Mouse (Mus musculus): ENCODE results near the gene Ttc39a. TPM values are rescaled to one million over a fixed set of nuclear protein-coding genes. Genes with fewer than 3 reads are reported as not detected.
A peak's percentile ranks its signal among the peaks of the same experiment; 100 is the strongest.

Ttc39a gene
- polyA plus RNA-seq, 1 experiment from 2014 or later: 0.90 TPM

- Histone ChIP-seq H3K4me3 (replicated peaks) (no peak overlapping the region), H3K4me2 (replicated peaks) (no peak overlapping the region), H3K9ac (replicated peaks) (no peak overlapping the region), H3K27me3 (no peaks in the 10 kb centered on the region), H3K4me1 (replicated peaks) (no peaks in the 10 kb centered on the region), H3K27ac (no peak overlapping the region), H3K9me3 (no peaks in the 10 kb centered on the region), H3K36me3 (no peaks in the 10 kb centered on the region)
- ATAC-seq: no peak
- WGBS: 81% methylated on average over 6 of the region's 6 CpGs
Observed at GRCm38 (mm10) chr4:109422436-109422835, 16.0 kb downstream of the Ttc39a start.

DNA sequence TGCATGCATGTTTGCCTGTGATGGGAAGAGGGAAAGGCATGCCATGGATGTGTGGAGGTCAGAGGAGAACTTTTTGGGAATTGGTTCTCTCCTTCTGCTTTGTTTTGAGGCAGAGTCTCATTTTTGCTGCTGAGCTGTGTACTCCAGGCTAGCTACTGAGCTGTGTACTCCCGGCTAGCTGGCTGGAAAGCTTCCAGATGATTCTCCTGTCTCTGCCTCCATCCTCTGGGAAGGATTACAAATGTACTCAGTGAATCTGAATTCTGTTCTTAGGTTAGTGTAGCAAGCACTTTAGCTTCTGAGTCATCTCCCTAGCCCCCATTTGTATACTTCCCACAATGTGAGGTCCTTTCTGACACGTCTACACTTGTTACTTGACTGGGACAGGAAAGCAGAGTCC, 17.0 kb downstream of the Ttc39a start:
- Histone ChIP-seq H3K9me3 (no peaks in the 10 kb centered on the region), H3K27me3 (no peaks in the 10 kb centered on the region), H3K9ac (replicated peaks) (no peak overlapping the region), H3K4me2 (replicated peaks) (no peak overlapping the region), H3K4me1 (replicated peaks) (no peaks in the 10 kb centered on the region), H3K4me3 (replicated peaks) (no peak overlapping the region), H3K36me3 (no peaks in the 10 kb centered on the region), H3K27ac (no peak overlapping the region)
- 79% methylated on average over 2 of the region's 2 CpGs for WGBS
- ATAC-seq: no peak

GRCm38 (mm10) chr4:109427058-109427457, 20.6 kb downstream of the Ttc39a start:
- H3K4me1 ChIP-seq (replicated peaks): peaks cover 3% of the 10 kb centered on the region; the same call in 1 of the 2 replicates
- no peak overlapping the region for H3K9ac ChIP-seq (replicated peaks)
- H3K36me3 ChIP-seq: no peaks in the 10 kb centered on the region
- no peak overlapping the region for H3K4me2 ChIP-seq (replicated peaks)
- no peaks in the 10 kb centered on the region for H3K9me3 ChIP-seq
- 80% methylated on average over 1 of the region's 1 CpGs for WGBS
- no peak overlapping the region for H3K27ac ChIP-seq
- H3K4me3 ChIP-seq (replicated peaks): no peak overlapping the region
- no peaks in the 10 kb centered on the region for H3K27me3 ChIP-seq
- ATAC-seq: no peak

- Histone ChIP-seq H3K9ac (replicated peaks) (no peak overlapping the region), H3K27ac (no peak overlapping the region), H3K9me3 (no peaks in the 10 kb centered on the region), H3K4me3 (replicated peaks) (no peak overlapping the region), H3K4me1 (replicated peaks) (peaks cover 12% of the 10 kb centered on the region), H3K27me3 (no peaks in the 10 kb centered on the region), H3K4me2 (replicated peaks) (no peak overlapping the region), H3K36me3 (no peaks in the 10 kb centered on the region)
- WGBS: 94% methylated on average over 7 of the region's 7 CpGs
- ATAC-seq: no peak
Observed at GRCm38 (mm10) chr4:109430250-109430649, 23.8 kb downstream of the Ttc39a start.

DNA sequence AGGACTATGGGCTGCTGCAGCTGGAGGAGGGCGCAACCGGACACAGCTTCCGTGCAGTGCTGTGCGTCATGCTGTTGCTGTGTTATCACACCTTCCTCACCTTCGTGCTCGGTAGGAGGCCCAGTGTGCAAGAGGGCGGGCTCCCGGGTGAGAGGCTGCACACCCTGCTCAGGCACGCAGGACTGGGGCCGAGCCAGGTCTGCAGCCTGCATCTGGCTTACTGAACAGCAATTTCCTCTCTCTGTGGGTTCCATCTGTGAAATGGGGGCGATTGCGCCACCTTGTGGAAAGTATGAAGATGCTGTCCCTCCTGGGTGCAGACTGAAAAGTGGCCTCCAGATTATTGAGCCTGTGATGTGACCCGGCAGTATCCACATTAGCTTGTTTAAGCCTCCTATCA, 24.4 kb downstream of the Ttc39a start:
- WGBS: 56% methylated on average over 13 of the region's 13 CpGs

DNA sequence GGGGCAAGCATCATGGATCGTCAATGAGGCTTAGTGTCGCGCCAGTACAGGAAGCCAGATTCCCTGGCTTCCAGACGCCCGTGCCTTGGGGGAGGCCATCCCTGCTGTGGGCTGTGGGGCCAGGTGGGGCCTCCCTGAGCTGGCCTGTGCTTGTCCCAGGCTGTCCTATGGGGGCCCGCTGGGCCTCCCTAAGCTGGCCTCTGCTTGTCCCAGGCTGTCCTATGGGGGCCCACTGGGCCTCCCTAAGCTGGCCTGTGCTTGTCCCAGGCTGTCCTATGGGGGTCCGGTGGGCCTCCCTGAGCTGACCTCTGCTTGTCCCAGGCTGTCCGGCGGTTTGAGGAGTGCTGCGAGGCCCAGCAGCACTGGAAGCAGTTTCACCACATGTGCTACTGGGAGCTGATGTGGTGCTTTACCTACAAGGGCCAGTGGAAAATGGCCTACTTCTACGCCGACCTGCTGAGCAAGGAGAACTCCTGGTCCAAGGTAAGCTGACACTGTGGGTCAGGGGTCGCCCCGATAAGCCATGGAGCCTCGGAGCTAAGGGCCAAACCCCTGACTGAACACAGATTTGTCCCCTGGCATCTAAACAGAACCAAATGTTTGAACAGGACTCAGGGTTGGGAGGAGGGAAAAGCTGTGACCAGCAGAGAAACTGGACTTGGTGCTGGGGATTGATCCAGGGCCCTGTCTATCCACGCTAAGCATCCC, 26.4 kb downstream of the Ttc39a start:
- Histone ChIP-seq H3K9me3 (no peaks in the 10 kb centered on the region), H3K36me3 (no peaks in the 10 kb centered on the region), H3K4me3 (replicated peaks) (no peak overlapping the region), H3K4me1 (replicated peaks) (peaks cover 12% of the 10 kb centered on the region), H3K27me3 (no peaks in the 10 kb centered on the region), H3K9ac (replicated peaks) (no peak overlapping the region), H3K4me2 (replicated peaks) (no peak overlapping the region), H3K27ac (no peak overlapping the region)
- WGBS: 72% methylated on average over 16 of the region's 16 CpGs
- peak; percentile 51; the same call in 1 of the 2 replicates for ATAC-seq

More for the DNA sequence above, 24.4 kb downstream of the Ttc39a start:
- Histone ChIP-seq H3K4me2 (replicated peaks) (no peak overlapping the region), H3K36me3 (no peaks in the 10 kb centered on the region), H3K27ac (no peak overlapping the region), H3K9ac (replicated peaks) (no peak overlapping the region), H3K9me3 (no peaks in the 10 kb centered on the region), H3K27me3 (no peaks in the 10 kb centered on the region), H3K4me3 (replicated peaks) (no peak overlapping the region), H3K4me1 (replicated peaks) (peaks cover 12% of the 10 kb centered on the region)
- peak; percentile 50 for ATAC-seq

- Histone ChIP-seq H3K9ac (replicated peaks) (no peak overlapping the region), H3K9me3 (no peaks in the 10 kb centered on the region), H3K36me3 (no peaks in the 10 kb centered on the region), H3K4me3 (replicated peaks) (no peak overlapping the region), H3K4me2 (replicated peaks) (no peak overlapping the region), H3K27me3 (no peaks in the 10 kb centered on the region), H3K27ac (no peak overlapping the region), H3K4me1 (replicated peaks) (peaks cover 12% of the 10 kb centered on the region)
- no peak for ATAC-seq
- 82% methylated on average over 6 of the region's 6 CpGs for WGBS
Observed at GRCm38 (mm10) chr4:109433641-109434040, 27.2 kb downstream of the Ttc39a start.

GRCm38 (mm10) chr4:109434256-109434655, 27.8 kb downstream of the Ttc39a start:
- Histone ChIP-seq H3K9ac (replicated peaks) (no peak overlapping the region), H3K4me1 (replicated peaks) (peaks cover 12% of the 10 kb centered on the region), H3K27me3 (no peaks in the 10 kb centered on the region), H3K36me3 (no peaks in the 10 kb centered on the region), H3K4me2 (replicated peaks) (no peak overlapping the region), H3K9me3 (no peaks in the 10 kb centered on the region), H3K4me3 (replicated peaks) (no peak overlapping the region), H3K27ac (no peak overlapping the region)
- ATAC-seq: no peak
- 96% methylated on average over 1 of the region's 1 CpGs for WGBS

GRCm38 (mm10) chr4:109437913-109438878, 31.8 kb downstream of the Ttc39a start:
- H3K36me3 ChIP-seq: peaks cover 5% of the 10 kb centered on the region
- no peak overlapping the region for H3K4me3 ChIP-seq (replicated peaks)
- no peak overlapping the region for H3K4me2 ChIP-seq (replicated peaks)
- H3K27ac ChIP-seq: no peak overlapping the region
- no peak overlapping the region for H3K9ac ChIP-seq (replicated peaks)
- 57% methylated on average over 9 of the region's 9 CpGs for WGBS
- H3K4me1 ChIP-seq (replicated peaks): no peaks in the 10 kb centered on the region
- peak; percentile 69 for ATAC-seq
- no peaks in the 10 kb centered on the region for H3K27me3 ChIP-seq
- no peaks in the 10 kb centered on the region for H3K9me3 ChIP-seq

- no peak overlapping the region for H3K9ac ChIP-seq (replicated peaks)
- no peaks in the 10 kb centered on the region for H3K9me3 ChIP-seq
- ATAC-seq: no peak
- no peak overlapping the region for H3K4me3 ChIP-seq (replicated peaks)
- H3K36me3 ChIP-seq: peaks cover 5% of the 10 kb centered on the region
- 77% methylated on average over 8 of the region's 8 CpGs for WGBS
- H3K27me3 ChIP-seq: no peaks in the 10 kb centered on the region
- H3K27ac ChIP-seq: no peak overlapping the region
- no peak overlapping the region for H3K4me2 ChIP-seq (replicated peaks)
- H3K4me1 ChIP-seq (replicated peaks): no peaks in the 10 kb centered on the region
Observed at GRCm38 (mm10) chr4:109439101-109439500, 32.7 kb downstream of the Ttc39a start.

DNA sequence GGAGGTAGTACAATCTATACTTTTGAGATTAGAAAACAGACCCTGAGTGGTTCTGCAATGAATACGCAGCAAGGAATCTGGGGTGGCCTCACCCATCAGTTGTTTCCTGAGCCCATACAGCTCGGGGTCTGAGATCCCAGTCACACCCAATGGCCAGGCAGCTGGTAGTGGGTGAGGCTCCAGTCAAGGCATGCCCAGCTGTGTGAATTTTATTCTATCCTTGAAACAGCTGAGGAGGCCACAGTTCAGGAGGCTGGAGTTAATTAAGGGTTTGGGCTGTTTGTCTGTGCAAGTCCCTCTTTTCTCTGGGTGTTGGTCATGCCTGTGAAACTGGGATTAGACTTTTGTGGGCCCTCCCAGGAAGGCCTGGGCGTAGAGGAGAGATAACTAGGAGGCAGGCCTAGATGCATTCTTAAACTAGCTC, 33.4 kb downstream of the Ttc39a start:
- no peaks in the 10 kb centered on the region for H3K27me3 ChIP-seq
- no peak overlapping the region for H3K4me3 ChIP-seq (replicated peaks)
- 80% methylated on average over 3 of the region's 3 CpGs for WGBS
- no peak overlapping the region for H3K27ac ChIP-seq
- no peak for ATAC-seq
- H3K4me2 ChIP-seq (replicated peaks): no peak overlapping the region
- no peak overlapping the region for H3K9ac ChIP-seq (replicated peaks)
- H3K4me1 ChIP-seq (replicated peaks): peaks cover 2% of the 10 kb centered on the region; the same call in 1 of the 2 replicates
- H3K9me3 ChIP-seq: no peaks in the 10 kb centered on the region
- peaks cover 5% of the 10 kb centered on the region for H3K36me3 ChIP-seq

GRCm38 (mm10) chr4:109440381-109440780, 34.0 kb downstream of the Ttc39a start:
- no peak for ATAC-seq
- H3K27me3 ChIP-seq: no peaks in the 10 kb centered on the region
- WGBS: 96% methylated on average over 5 of the region's 5 CpGs
- no peak overlapping the region for H3K27ac ChIP-seq
- peaks cover 7% of the 10 kb centered on the region; the same call in 1 of the 2 replicates for H3K4me1 ChIP-seq (replicated peaks)
- H3K4me2 ChIP-seq (replicated peaks): no peak overlapping the region
- H3K9ac ChIP-seq (replicated peaks): no peak overlapping the region
- H3K4me3 ChIP-seq (replicated peaks): no peak overlapping the region
- peaks cover 5% of the 10 kb centered on the region for H3K36me3 ChIP-seq
- H3K9me3 ChIP-seq: no peaks in the 10 kb centered on the region

Measured in midbrain, embryonic 13.5 days (tissue).